Mouse (Mus musculus): Measurements from ENCODE around the gene Atp11a.

Atp11a gene

DNA sequence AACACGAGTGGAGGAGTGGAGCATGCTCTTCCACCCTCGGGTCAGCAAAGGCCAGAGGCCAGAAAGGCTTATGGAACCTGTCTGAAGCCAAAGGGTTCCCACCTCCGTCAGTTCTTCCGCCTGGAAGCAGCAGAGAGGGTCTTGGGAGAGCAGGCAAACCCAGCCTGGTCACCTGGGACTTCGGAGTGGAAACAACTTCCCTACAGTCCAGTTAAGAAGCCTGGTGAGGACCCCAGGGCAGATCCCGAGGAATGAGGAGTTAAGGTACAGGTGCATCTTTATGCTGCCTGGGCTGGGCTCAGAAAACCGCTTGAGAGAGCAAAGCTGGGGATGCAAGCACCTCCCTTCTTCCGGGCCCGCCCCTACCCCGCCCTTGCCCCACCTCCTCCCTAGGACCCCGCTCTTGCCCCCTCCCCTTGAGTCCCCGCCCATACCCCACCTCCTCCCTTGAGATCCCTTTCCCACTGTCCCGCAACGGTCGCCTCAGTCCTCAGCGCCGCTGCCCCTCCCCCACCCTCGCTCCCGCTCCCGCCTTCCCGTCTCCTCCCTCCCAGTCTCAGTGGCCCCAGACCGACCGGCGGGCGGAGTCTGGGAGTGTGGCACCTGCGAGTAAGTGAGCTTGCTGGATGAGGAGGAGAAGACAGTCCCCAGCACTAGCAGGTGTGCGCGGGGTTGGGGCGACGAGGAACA lies 116.7 kb downstream of the Atp11a start, which contains the start of gene Mcf2l:
Mcf2l (plus strand) TSS at position 450 of the 690 bp plus-strand sequence.
- DNase-seq (ENCODE audit: low read depth): peak; percentile 15

DNA sequence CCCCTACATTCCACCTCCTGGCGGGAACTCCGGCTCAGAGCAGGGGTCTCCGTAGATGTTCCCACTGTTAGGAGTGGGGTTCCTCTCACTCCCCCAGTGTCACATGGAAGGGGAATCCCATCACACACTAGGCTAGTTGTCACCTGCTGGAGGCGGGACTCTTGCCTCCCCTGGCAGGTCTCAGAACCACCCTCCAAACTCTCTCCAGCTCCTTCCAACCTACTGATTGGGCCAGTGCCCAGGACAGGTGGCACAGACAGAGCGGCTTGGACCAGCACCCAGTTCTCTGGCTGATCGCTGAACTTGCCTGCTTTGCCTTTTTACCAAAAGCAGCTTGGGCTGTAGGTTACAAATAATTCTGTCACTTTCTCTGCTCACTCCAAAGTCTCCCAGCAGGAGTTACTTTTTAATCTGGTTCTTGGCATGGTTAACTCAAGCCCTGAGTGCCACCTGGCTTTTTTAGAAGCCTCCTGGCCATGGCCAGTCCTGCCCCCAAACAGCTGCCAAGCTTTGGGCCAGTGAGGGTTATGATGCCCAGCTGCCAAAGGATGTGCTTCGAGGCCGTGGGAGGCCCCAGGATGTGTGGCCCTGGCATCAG lies 117.5 kb downstream of the Atp11a start:
- no peak for DNase-seq (ENCODE audit: low read depth)

DNA sequence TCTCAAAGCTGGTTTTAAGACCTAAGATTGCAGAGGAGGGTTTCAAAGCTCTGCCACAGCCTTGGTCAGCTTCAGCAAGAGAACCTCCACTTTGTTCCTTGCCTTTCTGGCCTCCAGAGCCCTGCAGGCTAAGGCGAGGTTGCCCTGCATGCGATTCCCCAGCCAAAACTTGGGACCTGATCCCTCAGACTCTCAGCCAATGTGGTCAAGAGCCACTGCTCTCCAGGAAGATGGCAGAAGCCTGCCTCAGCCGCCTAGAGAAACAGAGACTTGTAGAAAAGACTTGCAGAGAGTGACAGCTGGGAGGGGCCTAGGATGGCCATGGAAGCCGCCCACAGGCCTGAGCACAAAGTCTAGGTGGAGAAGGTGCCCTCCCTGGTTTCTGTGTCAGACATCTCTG lies 118.2 kb downstream of the Atp11a start:
- DNase-seq (ENCODE audit: low read depth): no peak

DNA sequence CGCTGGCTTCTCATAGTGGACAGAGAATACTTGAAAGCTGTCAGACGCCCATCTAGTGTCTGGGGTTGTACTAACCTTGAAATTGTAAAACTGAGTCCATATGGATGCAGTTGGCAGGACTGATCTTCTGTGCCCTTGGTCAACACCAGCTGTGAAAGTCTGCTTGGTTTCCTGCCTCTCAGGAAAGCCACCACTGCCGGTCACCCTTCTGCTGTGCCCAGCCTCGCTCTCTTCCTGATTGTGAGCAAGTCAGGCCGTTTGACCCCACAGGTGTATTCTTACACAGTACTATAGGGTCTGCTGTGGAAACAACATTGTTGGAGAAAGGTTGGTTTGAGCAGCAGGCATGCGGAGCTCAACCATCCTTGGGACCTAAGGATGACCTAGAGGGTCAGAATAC lies 120.3 kb downstream of the Atp11a start:
- DNase-seq (ENCODE audit: low read depth): no peak

DNA sequence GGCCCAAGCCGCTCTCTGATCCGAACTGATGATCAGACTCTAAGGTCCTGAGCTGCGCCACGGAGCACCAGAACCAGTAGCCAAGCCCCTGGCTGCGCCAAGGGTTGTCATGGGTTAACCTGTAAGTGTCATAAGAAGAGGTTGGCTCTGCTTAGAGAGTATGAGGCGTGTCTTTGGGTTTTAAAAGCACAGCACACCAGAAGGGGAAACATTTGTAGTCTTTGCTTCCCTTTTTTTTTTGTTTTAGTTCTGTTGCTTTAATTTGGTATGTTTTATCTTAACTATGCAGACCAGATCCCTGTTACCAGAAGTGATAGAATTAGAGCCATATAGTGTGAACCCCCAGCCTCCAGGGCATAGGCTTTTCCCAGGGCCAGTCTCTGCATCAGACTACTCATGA lies 123.3 kb downstream of the Atp11a start:
- no peak for DNase-seq (ENCODE audit: low read depth)

DNA sequence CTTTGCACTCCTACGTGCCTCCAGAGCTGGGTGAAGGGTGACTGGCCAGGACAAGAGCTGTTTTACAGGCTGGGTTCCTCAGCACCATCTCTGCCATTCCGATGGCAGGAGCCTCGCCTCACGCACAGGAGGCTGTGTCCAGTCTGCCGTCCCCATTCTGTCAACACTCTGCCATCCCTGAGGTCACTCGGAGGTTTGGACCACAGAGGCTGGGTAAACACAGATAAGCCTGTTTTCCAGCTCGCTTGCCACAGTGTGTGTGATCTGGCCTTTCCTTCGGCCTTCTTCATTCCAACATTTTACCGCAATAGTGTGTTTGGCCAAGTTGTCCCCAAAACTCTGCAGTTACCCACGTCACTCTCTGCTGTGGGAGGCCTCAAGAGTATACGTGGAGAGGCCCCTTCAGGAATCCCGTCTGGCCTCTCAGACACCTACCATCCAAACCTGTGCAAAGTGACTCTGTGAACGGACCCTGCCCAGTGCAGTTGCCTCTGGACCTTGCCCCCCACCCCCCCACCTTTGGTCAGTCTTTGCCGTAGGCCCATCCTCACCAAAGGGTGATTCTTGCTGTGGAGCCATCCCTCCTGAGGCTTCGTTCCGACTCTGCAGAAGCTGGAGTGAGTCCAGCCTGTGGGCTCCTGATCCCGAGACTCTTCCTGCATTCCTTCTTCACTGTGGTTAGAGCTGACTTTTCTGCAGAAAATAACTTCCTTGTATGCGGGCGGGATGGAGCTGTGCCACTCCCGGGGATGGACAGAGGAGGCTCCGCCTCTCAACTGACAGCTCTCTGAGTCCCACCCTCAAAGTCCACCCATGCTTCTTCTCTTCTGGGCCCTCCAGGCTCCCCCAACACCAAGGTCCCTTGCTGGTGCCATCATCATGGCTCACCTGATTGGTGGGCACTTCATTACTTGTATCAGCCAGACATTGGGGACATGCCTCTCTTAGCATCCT lies 126.5 kb downstream of the Atp11a start:
- DNase-seq (ENCODE audit: low read depth): no peak

DNA sequence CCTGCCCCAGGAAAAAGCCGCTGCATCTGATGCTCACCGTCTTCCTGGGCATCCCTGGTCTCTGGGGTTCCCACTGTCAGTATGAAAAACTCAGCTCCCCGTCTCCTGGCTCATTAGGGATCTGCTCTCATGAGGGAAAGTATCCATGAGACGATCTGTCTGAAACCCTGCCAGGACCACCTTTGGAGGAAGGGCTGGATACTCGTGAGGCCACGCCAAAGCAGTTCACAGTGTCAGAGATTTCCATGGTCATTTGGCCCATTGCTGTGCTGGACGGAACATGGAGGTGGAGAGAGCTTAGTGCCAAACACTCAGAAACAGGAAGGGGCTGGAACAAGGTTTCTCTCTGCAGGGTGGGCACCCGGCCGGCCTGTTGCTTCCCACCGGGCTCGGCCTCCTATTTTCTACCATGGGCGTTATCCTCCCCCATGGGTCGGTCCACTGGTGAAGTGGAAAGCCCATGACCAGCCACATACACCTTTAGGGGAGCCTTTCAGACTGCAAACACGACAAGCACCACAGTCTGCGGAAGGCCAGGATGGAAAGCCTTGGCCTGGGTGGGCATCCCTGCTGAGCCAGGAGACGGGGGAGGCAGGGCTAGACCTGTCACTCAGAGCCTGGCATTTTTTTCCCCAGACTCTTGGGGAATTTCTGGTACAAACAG lies 131.1 kb downstream of the Atp11a start:
- no peak for DNase-seq (ENCODE audit: low read depth)

DNA sequence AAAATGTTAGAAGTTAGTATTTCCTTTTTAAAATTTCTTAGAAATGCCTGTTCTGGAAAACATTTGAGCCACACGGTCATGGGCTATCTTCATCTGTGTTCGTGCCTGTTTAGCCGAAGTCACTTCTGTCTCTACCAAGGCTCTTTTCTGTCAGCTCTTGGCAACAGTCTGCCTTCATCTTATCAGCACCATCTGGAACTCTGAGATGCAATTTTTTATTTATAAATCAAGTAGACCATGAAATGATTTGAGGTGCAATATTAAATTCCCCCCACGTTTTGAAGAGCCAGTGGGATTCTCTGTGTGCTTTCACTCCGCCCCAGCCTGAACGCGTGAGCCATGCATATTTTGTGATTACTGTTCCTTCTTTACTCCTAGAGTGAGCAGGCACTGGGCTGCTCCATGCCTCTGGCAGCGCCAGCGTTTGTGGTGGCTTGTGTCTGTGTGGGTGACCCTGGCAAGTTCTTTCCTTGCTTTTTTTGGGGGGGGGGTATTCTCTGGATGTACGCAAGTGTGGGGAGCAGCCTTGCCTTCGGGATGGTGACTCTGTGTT lies 132.3 kb downstream of the Atp11a start:
- no peak for DNase-seq (ENCODE audit: low read depth)

DNA sequence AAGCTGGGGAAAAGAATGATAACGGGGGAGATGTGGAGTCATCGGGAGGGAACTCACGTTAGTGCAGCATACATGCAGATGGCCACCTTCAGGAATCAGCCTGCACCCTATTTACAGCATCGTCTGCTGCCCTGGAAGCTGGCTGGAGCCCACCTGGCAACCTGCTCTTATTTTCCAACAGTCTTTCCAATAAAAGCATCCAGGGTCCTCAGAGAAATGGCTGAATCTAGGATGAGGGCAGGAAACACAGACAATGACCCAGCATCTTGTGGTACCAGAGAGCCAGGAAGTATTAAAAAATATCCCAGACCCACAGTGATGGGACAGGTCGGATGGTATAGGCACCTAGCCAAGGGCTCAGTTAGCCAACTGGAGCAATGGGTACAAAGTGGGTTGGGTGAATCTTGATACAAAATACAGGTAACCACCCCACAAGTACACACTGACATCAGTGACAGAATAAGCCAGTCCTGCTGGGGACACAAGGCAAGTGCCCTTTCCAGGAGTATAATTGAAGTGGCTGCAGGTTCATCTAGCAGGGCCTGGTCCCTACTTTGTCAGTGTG lies 136.2 kb downstream of the Atp11a start:
- DNase-seq (ENCODE audit: low read depth): no peak

DNA sequence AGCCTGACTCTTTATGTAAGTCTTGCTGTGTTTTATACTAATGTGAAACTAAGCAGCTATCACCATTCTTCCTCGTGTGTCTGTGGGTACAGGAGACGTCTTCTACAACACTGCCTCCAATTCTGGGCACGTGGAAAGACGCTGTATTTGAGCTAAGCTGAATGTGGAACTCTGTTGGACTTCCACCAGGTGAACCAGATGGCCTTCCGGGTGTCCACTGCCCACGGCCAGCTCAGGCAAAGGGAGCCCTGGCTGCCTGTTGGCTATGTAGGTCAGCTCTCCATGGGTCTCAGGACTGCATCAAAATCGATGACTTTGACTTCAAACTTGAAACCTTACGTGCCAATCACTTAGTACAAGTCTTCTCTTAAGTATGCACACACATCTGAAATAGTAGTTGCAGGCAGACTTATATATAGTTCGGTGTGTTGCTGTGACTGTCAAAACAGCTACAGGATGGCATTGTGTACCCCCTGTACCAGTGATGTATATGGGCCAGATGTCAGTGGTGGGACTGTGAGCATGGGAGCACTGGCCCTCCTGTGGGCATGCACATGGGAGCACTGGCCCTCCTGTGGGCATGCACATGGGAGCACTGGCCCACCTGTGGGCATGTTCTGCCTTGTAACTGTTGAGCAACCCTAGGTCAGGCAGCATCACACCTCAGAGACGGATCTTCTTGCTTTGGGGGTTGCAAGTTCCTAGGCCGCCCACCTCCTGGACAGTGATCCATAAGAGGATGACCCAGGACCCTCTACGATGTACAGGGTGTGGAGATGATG lies 137.2 kb downstream of the Atp11a start:
- DNase-seq (ENCODE audit: low read depth): no peak

DNA sequence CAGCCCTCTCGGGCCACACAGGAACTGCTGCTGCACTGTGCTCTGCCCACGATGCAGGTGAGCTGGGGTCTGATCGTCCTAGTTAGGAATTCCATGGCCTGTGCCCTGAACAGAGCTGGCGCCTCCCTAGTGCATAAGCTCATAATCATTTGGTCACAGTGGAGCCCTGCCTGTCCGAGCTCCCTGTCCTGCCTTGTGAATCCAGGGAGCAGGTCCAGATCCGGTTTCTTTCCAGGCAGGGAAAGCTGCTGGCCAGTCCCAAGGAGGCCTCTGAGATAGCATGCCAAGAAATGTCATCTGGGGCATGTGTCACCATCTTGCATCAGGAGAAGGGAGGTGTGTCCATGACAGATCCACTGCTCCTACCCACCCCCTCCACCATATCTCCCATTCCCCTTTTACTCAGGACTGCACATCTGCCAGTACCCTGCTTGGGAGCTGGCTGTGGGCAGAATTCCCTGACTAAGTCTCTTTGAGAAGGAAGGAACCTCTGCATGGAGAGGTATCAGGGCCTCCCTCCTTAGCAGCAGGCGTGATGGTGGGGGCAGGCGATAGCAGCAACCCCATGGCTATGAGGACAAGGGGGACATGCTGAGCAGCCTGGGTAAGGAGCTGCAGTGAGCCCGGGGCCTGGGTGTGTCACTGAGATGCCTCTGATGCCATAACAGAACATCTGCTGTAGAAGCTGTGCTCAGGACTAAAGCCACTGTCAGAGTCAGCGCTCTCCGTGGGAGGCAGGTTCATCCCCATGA lies 138.1 kb downstream of the Atp11a start:
- DNase-seq (ENCODE audit: low read depth): no peak

DNA sequence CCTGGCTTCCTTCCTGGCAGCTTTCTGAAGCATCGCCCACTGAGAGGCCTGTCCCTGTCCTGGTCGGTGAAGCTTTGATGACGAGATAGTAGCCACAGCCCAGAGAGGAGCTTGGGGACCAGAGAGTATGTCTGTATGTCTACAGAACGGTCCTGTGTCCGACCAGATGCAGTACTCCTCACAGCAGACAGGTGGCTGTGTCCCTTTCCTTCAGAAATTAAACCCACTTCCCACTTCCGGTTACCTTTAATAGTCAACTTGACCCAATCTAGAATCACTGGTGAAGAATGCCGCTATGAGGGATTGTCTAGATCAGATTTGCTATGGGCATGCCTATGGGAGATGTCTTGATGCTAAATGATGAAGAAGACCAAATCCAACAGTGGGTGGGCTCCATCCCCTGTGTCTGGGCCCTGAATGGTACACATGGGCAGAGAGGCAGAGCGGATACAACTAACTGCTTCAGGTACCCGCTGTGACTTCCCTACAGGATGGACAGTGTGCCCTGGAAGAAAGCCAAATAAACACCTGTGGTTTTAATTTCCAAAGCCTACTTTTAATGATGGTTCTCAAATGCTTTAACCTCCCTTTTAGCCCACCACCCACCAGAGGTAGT lies 138.8 kb downstream of the Atp11a start:
- no peak for DNase-seq (ENCODE audit: low read depth)

DNA sequence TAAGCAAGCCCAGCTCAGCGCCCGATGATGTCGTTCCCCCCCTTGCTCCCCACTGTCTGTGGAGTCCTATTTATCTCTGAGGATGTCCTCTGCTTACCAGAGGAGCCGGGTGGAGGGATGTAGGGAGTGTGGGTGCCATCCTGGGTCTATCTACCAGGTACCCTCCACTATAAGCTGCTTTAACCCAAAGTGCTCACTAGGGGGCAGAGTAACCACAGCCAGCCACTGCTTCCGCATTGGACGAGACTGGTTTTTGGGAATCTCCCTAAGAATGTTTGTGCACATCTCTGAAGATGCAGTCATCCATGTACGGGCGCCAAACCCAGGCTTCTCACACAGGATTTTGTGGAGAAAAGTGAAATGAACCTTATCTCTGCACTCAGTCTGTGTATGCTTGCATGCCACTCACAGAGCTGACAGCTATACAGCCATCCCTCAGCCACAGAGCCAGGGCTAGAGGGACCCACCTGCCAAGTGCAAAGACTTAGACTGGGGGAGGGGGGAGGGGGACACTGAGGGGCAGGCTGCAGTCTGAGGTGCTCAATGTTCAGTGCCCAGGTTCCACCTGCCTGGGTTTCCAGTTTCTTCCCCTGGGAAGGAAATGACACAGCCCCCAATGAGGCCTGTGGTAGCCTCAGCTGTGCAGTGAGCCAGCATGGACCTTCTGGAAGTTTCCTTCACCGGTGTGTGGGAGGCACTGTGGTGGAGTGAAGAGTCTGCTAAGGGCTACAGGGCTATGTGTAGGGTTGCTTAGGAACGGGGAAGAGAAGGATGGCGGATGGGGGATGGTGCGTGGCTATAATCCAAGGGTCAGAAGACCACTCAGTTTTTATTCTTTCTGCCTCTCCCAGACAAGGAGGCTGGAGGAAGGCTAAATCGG lies 139.9 kb downstream of the Atp11a start:
- DNase-seq (ENCODE audit: low read depth): no peak

DNA sequence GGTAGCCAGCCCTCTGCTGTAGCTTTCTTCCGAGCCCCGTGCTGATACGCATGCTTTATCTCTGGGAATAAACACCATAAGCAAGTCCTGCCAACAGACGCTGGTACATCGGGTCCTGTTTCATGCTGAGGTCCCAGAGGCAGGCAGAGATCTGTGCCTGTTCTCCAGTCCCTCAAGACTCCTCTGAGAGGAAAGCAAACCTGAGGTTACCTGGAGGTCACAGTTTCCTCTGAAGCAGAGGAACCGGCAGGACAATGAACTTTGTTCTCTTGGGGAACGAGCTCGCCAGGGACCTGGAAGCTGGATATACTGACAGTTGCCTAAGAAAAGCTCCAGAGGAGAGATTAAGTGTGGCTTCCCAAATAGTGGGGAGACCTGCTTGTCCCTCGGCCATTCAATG lies 141.0 kb downstream of the Atp11a start:
- no peak for DNase-seq (ENCODE audit: low read depth)

DNA sequence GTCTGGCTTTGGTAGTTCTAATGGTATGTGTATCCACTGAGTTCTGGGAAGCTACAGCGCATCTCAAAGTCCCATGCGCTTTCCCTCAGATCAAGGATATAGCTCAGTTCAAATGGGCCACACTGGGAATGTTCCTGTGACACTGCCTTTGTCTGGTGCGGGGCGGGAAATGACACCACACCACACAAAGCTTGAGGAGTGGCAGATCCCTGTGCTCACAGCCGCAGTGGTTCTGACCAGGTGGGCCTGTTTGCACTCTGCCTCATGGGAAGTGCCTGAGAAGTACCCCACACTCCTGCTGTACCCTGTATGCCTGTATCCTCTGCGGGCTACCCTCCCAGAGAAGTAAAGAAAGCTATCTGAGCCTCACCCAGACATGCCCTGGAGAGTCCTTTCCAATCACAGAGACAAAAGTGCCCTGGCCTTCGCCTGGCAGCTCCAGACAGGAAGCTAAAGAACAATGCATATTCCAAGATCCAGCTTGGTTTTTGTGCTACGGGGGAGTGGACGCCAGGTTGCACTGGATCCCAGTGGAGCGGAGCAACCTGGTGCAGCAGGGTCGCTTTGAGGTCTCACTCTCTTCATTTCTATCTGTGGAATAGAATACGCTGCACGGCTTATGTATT lies 147.1 kb downstream of the Atp11a start:
- DNase-seq (ENCODE audit: low read depth): no peak

DNA sequence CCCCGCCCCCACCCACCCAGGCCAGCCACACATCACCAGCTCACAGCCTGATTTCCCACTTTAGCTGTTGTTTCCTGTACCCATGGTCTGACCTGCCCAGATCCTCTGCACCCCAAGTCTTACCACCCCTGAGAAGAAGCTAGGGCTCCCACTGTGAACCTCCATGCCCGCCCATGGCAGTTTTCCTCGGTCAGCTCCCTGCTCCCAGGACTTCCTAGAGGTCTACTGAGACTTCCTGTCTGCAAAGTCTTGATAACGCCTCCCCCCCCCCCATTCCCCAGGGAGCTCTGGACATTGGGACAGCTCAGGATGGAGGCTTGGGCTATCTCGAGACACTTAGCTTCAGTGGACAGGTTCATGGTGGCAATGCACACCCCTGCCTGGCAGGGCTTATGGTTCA lies 148.3 kb downstream of the Atp11a start:
- DNase-seq (ENCODE audit: low read depth): no peak

DNA sequence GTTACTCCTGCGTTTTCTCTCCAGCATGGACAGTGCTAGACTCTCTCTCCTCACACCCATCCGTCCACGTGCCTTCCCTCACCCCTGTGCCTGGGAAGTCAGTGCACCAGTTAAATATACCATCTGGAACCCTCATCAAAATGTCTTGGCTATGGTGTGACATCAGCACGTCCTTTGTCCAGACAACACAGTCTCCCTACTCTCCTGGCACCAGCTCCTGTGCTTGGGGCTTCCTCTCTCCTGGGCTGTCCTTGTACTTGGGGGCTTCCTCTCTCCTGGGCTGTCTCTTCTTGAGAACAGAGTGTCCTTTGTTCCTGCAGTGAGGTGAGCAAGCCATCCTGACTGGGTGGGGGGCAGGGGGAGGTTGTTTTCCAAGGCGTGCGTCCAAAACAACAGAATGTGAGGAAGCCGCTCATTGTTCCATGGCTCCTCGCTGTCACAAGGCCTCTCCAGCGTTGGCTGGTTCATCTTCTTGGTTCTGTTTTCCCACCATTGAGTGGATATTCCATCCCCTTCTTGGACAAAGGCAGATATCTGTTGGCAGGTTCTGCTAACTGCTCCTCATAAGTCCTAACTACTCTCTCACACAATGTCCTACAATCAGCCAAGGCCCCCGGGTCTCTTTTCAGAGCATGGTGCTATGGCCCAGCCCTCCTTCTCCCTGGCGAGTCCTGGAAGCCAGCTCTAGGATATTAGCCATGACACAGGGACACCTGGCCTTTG lies 148.9 kb downstream of the Atp11a start:
- no peak for DNase-seq (ENCODE audit: low read depth)

DNA sequence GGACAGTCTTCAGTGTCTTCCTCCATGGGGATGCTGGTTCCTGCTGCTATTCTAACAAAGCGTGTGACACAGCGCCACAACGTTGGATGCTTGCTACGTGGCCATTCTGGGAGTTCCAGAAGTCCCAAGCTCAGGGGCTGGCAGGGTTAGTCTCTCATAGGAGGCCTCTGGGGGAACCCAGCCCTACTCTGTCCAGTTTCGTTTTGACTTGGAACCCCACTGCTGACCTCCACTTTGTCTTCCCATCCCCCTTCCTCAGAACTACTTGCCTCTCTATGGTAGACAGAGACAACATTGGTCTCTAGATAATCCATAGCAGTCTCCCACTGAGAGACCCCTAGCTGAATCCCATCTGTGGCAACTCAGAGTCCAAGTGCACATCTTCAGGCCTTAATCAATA lies 149.8 kb downstream of the Atp11a start:
- DNase-seq (ENCODE audit: low read depth): no peak

All from c-Kit-positive CD71-positive TER-119-negative erythroid progenitor cells, embryonic 14.5 days (primary cell).